Mouse (Mus musculus) E14TG2a.4 (cell line): ENCODE measurements around the gene Gm11569.
"Not testable (repeated sequence)": the region's sequence is repeated elsewhere in the genome, so short reads cannot be mapped to it uniquely, and the experiment has no call there.

ENCODE experiments used
- H3K27me3 ChIP-seq: 2 replicates; pipeline ENCODE4 v1.6.1; 2014; ENCODE audit warnings: low read length, control low read depth; ENCODE audit not compliant: insufficient read depth
- H3K36me3 ChIP-seq: 2 replicates; pipeline ENCODE4 v1.6.1; 2014; ENCODE audit warnings: low read length, control low read depth; ENCODE audit not compliant: insufficient read depth
- H3K4me1 ChIP-seq: replicated peaks from 2 replicates; pipeline ENCODE4 v1.6.1; 2014; ENCODE audit warnings: low read depth, low read length, control low read depth
- H3K4me3 ChIP-seq: replicated peaks from 2 replicates; pipeline ENCODE4 v1.5.1; 2014; ENCODE audit warnings: mild to moderate bottlenecking, low read length
- H3K9me3 ChIP-seq: 2 replicates; pipeline ENCODE4 v1.6.1; 2014; ENCODE audit warnings: low read length, control low read depth
- CTCF ChIP-seq: conservative IDR thresholded peaks from 2 replicates; pipeline ENCODE4 v1.5.1; 2014; ENCODE audit warnings: low read length
- NANOG ChIP-seq: IDR thresholded peaks from 2 replicates; pipeline ENCODE4 v1.6.1; 2014; ENCODE audit warnings: borderline replicate concordance, low read length, mixed read lengths
- POU5F1 ChIP-seq: IDR thresholded peaks from 2 replicates; pipeline ENCODE4 v1.6.1; 2014; ENCODE audit warnings: low read length, borderline replicate concordance

Gm11569 gene

GRCm38 (mm10) chr11:99778401-99778800 lies 20.3 kb downstream of the Gm11569 start:
- Histone ChIP-seq H3K27me3 (no peaks in the 10 kb centered on the region), H3K36me3 (no peaks in the 10 kb centered on the region), H3K4me1 (no peaks in the 10 kb centered on the region), H3K4me3 (no peak overlapping the region), H3K9me3 (peaks cover 20% of the 10 kb centered on the region)
- TF ChIP-seq CTCF = no peak
- no peak for TF ChIP-seq POU5F1

- not testable (repeated sequence) for H3K36me3 ChIP-seq, H3K4me3 ChIP-seq, H3K27me3 ChIP-seq, H3K4me1 ChIP-seq
- H3K9me3 ChIP-seq = peaks cover 26% of the 10 kb centered on the region
These were observed 25.9 kb downstream of the Gm11569 start, which contains the start of gene Gm11595 for GRCm38 (mm10) chr11:99772813-99773212. Gene Gm11595 (minus strand): TSS chr11:99772913.

GRCm38 (mm10) chr11:99768410-99768809 lies 30.3 kb downstream of the Gm11569 start:
- Histone ChIP-seq H3K36me3 (no peaks in the 10 kb centered on the region), H3K27me3 (no peaks in the 10 kb centered on the region), H3K4me3 (no peak overlapping the region), H3K9me3 (peaks cover 18% of the 10 kb centered on the region), H3K4me1 (no peaks in the 10 kb centered on the region)
- TF ChIP-seq CTCF (no peak), NANOG (no peak), POU5F1 (no peak)

- TF ChIP-seq CTCF (no peak), POU5F1 (no peak), NANOG (no peak)
- no peak overlapping the region for H3K4me3 ChIP-seq
- no peaks in the 10 kb centered on the region for H3K27me3 ChIP-seq
These were observed 39.9 kb downstream of the Gm11569 start for GRCm38 (mm10) chr11:99758877-99759276.

More at GRCm38 (mm10) chr11:99758877-99759276, 39.9 kb downstream of the Gm11569 start:
- H3K9me3 ChIP-seq = no peaks in the 10 kb centered on the region
- no peaks in the 10 kb centered on the region for H3K36me3 ChIP-seq
- no peaks in the 10 kb centered on the region for H3K4me1 ChIP-seq
